Mouse (Mus musculus) embryonic facial prominence, embryonic 15.5 days (tissue): Measurements from ENCODE around the gene Tspan31. TPM values are rescaled to one million over a fixed set of nuclear protein-coding genes. Genes with fewer than 3 reads are reported as not detected.

Source experiments
- ATAC-seq: fragments of 200-750 bp; cut with Nextera tagmentation; 2 replicates; pipeline ENCODE4 v1.8.0; 2017; ENCODE audit warnings: low read depth, moderate TSS enrichment; ENCODE audit not compliant: insufficient number of reproducible peaks, low FRiP score, low TSS enrichment
- H3K27ac ChIP-seq: fragments of 300-500 bp; sonication (generic); replicated peaks from 2 replicates; pipeline ENCODE4 v1.5.1; 2015; ENCODE audit warnings: mild to moderate bottlenecking, inconsistent platforms
- H3K27me3 ChIP-seq: fragments of 300-500 bp; sonication (generic); 2 replicates; pipeline ENCODE4 v1.6.1; 2015; ENCODE audit warnings: inconsistent platforms
- H3K36me3 ChIP-seq: fragments of 300-500 bp; sonication (generic); 2 replicates; pipeline ENCODE4 v1.6.1; 2015; ENCODE audit warnings: mild to moderate bottlenecking, inconsistent platforms
- H3K4me1 ChIP-seq: fragments of 300-500 bp; sonication (generic); 2 replicates; pipeline ENCODE4 v1.6.1; 2015; ENCODE audit warnings: inconsistent platforms
- H3K4me2 ChIP-seq: fragments of 300-500 bp; sonication (generic); replicated peaks from 2 replicates; pipeline ENCODE4 v1.6.1; 2015; ENCODE audit warnings: mild to moderate bottlenecking, inconsistent platforms
- H3K4me3 ChIP-seq: fragments of 300-500 bp; sonication (generic); replicated peaks from 2 replicates; pipeline ENCODE4 v1.5.1; 2015; ENCODE audit warnings: mild to moderate bottlenecking, inconsistent platforms
- H3K9ac ChIP-seq: fragments of 300-500 bp; sonication (generic); 2 replicates; pipeline ENCODE4 v1.6.1; 2015; ENCODE audit warnings: inconsistent platforms
- H3K9me3 ChIP-seq: fragments of 300-500 bp; sonication (generic); replicated peaks from 2 replicates; pipeline ENCODE4 v1.6.1; 2016; ENCODE audit warnings: inconsistent platforms
- WGBS: fragments of 180-500 bp; shearing (Covaris S2); methylation state at CpG from one replicate; pipeline ENCODE4 v1.1.7; 2015; 5-methylcytosine and 5-hydroxymethylcytosine counted together
- polyA plus RNA-seq: library from polyadenylated mRNA; unstranded; fragments of >200 nt; fragmentation: Nextera tagmentation; extraction: Ambion mirVana; gene quantifications from 2 replicates; pipeline ENCODE4 v1.2.1, GENCODE M21; 2015

Gene Tspan31
- 175 and 177 TPM in 2 replicates for polyA plus RNA-seq

DNA sequence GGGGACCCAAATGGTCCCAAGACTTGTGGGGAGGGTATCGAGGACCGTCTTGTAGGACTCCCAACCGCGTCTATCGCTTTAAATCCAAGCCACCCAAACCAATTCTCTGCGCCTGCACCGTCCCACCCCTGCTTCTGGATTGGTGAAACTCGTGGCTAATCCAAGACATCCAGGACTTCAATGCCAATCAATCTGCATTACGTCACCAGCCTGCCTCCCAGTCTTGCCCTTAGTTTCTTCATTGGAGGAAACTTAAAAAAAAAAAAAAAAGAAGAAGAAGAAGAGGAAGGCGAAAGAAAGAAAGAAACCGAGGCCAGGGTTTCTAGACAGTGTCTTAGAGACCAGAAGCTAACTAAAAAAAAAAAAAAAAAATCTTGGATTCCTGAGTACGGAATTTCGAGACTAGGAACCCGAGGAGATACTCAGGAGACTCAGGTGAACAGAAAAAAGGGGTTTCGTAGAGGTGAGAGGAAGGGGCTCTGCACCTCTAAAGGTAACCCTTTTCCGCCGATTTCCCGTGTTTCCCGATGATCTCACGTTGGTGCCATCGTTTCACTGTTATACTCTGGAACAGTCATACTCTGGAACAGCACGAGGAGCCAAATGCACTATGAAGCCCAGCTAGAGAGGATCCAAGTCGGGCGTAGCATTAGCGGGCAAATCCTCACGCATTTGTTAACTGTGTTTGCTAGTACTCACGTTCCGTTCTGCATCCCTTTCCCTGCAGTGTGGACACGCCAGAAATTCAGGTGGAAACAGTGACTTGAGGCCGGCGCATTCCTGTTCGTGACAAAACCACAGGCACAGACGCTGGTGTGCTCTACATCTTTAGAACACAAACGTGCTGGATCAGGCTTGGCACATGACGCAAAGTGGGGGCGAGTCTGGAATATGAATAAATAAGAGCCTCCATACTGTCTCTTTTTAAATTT, at the start of gene Tspan31:
Gene Tspan31, minus strand, starts transcription at position 75 of the 932 bp plus-strand sequence.
- peak; percentile 93 for ATAC-seq
- Histone ChIP-seq H3K27ac (peak within 1 kb of the TSS; percentile 95), H3K9me3 (no peaks in the 10 kb centered on the region), H3K9ac (peak within 1 kb of the TSS; percentile 59), H3K4me3 (peak within 1 kb of the TSS; percentile 73), H3K4me1 (peaks cover 24% of the 10 kb centered on the region), H3K27me3 (peaks cover 3% of the 10 kb centered on the region), H3K4me2 (peak within 1 kb of the TSS; percentile 67), H3K36me3 (peaks cover 33% of the 10 kb centered on the region)
- WGBS, result under 1% methylated on average over 36 of the region's 36 CpGs

DNA sequence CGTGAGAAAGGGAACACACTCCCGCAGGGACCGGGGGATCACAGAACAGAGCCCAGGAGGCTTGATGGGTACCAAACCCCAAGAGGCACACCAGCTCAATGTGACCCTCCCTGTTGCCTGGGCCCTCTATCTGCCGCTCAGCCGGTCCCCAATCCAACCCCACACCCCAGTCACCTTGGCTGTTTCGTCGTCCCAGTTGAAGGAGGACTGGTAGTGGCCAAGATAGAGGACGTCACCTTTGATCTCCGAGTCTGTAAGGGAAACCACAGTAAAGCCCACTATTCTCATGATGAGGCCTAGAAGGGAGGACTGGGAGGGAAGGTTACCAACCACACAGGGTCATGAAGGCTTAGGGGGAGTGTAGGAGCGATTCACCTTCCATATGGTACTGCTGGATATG, 49.2 kb upstream of the Tspan31 start:
- 88% methylated on average over 10 of the region's 10 CpGs for WGBS
- Histone ChIP-seq H3K36me3 (peaks cover 42% of the 10 kb centered on the region), H3K27ac (no peak overlapping the region), H3K9me3 (no peaks in the 10 kb centered on the region), H3K4me2 (no peak overlapping the region), H3K4me1 (peaks cover 26% of the 10 kb centered on the region), H3K9ac (no peak overlapping the region), H3K27me3 (no peaks in the 10 kb centered on the region), H3K4me3 (no peak overlapping the region)
- ATAC-seq, result no peak

DNA sequence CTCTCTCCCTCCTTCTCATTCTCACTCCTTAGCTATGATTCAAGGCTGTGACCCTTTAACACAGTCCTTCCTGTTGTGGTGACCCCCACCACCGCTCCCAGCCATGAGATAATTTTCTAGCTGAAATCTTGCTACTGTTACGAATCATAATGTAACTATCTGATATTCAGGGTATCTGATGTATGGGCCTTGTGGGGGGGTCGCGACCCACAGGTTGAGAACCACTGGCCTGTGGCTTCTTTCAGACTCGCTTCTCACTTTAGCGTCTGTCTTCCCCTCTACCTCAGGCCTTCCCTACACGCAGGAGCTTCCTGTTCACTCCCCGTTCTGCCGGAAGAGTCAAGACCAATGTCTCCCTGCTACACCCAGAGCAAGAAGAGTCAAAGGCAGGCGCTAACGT, 48.4 kb upstream of the Tspan31 start:
- Histone ChIP-seq H3K4me3 (no peak overlapping the region), H3K9ac (no peak overlapping the region), H3K4me2 (no peak overlapping the region), H3K9me3 (no peaks in the 10 kb centered on the region), H3K36me3 (peaks cover 42% of the 10 kb centered on the region), H3K4me1 (peaks cover 25% of the 10 kb centered on the region), H3K27me3 (no peaks in the 10 kb centered on the region), H3K27ac (no peak overlapping the region)
- 92% methylated on average over 11 of the region's 11 CpGs for WGBS
- ATAC-seq, result no peak

DNA sequence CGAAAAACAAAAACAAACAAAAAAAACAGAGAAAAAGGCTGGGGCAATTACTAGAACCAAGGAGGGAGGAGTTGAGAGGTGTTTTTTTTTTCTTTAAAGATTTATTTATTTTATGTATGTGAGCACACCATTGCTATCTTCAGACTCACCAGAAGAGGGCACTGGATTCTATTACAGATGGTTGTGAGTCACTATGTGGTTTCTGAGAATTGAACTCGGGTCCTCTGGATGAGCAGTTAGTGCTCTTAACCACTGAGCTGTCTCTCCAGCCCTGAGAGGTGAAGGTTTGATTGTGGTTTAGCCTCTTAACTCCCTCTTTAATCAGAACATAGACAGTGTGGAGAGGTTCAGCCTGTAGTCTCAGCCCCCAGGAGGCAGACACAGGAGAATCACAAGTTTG, 45.0 kb upstream of the Tspan31 start:
- Histone ChIP-seq H3K4me1 (peaks cover 5% of the 10 kb centered on the region; the same call in 1 of the 2 replicates), H3K9me3 (no peaks in the 10 kb centered on the region), H3K9ac (no peak overlapping the region), H3K4me2 (no peak overlapping the region), H3K36me3 (peaks cover 58% of the 10 kb centered on the region), H3K4me3 (no peak overlapping the region), H3K27me3 (no peaks in the 10 kb centered on the region), H3K27ac (no peak overlapping the region)
- ATAC-seq, result no peak
- 85% methylated on average over 2 of the region's 2 CpGs for WGBS

DNA sequence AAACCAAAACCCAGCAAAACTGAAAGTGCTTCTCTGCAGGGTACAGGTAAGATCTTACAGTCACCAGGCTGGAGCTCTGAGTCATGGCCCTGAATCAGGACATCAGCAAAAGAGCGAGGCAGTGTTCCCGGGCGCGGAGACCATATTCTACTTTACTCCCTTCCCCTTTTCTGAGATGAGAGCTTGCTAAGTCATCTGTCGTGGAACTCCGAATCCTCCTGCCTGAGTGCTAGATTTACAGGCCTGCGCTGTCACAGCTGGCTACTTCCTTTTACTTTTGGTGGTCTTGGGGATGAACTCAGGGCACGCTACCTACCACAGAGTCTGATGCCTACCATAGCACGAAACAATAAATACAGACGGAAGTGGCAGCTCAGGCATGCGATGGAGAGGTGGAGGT, 44.3 kb upstream of the Tspan31 start:
- Histone ChIP-seq H3K36me3 (peaks cover 58% of the 10 kb centered on the region), H3K27me3 (no peaks in the 10 kb centered on the region), H3K9ac (no peak overlapping the region), H3K4me3 (no peak overlapping the region), H3K4me1 (no peaks in the 10 kb centered on the region), H3K9me3 (no peaks in the 10 kb centered on the region), H3K27ac (no peak overlapping the region), H3K4me2 (no peak overlapping the region)
- 92% methylated on average over 11 of the region's 11 CpGs for WGBS
- no peak for ATAC-seq

DNA sequence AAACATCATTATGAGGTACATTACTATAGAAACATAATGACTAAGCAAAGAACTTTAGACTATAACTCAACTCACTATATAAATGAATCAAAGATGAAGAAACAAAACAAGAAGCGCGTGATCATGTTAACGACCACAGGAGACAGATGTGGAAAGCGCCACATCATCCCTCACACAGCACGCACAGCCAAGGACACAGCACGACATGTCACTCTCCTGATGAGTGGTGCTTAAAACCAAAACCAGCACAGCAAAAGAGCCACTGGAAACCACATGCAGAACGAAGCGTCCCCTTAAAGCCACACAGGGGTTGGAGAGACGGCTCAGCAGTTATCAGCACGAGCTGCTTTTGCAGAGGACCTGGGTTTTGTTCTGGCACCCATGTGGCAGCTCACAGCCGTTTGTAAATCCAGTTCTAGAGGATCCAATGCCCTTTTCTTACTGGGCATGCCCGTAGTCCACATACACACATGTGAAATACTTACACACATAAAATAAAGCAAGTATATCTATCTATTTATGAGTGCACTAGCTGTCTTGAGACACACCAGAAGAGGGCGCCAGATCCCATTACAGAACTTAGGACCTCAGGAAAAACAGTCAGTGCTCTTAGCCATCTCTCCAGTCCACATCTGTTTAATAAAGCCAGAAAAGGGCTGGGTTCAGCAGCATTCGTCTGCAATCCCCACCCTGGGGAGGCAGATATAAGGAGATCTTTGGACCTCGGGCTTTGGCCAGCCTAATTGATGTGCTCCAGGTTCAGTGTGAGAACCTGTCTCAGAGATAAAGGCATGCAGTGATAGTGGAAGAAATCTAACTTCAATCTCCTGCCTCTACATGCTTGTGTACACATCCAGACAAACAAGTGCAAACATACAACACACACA, 41.2 kb upstream of the Tspan31 start:
- Histone ChIP-seq H3K9me3 (no peaks in the 10 kb centered on the region), H3K27ac (no peak overlapping the region), H3K4me3 (no peak overlapping the region), H3K4me2 (no peak overlapping the region), H3K27me3 (no peaks in the 10 kb centered on the region), H3K36me3 (peaks cover 45% of the 10 kb centered on the region), H3K4me1 (no peaks in the 10 kb centered on the region), H3K9ac (no peak overlapping the region)
- WGBS, result 89% methylated on average over 15 of the region's 15 CpGs
- no peak for ATAC-seq

DNA sequence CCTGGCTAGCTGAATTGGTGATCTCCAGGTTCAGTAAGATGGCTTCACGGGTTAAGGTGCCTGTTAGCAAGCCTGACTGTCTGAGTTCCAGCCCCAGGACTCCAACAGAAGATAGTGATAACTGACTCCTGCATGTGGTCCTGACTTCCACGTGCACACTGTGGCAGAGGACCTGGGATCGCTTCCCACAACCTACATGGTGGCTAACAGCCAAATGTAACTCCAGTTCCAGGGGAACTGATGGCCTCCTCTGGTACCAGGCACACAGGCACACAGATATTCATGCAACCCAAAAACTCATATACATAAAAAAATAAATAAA, 38.2 kb upstream of the Tspan31 start:
- Histone ChIP-seq H3K4me1 (no peaks in the 10 kb centered on the region), H3K4me3 (no peak overlapping the region), H3K9ac (no peak overlapping the region), H3K4me2 (no peak overlapping the region), H3K36me3 (peaks cover 42% of the 10 kb centered on the region; the same call in 1 of the 2 replicates), H3K27me3 (no peaks in the 10 kb centered on the region), H3K9me3 (no peaks in the 10 kb centered on the region), H3K27ac (no peak overlapping the region)
- 67% methylated on average over 3 of the region's 3 CpGs for WGBS
- ATAC-seq, result no peak

DNA sequence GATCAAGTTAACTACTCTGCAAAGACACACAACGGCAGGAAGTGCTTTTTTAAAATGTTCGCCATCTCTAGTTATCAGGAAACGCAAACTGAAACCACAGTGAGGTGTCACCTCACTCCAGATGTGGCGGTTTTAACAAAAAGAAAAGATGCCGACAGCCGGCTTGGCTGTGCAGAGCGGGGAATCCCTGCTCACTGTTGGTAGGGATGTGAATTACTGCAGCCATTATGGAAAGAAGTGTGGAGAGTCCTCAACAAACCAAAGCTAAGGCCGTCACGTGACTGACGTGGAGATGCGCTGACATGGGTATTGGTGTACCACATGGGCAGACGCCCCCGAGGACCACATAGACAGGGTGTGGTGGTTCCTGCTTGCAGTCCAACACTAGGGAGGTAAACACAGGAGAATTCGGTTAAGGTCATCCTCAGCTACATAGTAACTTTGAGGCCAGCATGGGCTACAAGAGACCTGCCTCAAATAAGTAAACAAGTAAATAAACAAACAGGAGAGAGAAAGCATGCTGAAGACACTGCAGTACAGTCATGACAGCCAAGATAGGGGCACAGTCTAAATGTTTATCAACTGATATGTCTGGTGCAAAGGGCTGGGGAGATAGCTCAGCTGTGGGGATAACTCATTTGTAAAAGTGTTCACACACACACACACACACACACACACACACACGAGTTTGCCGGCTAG, 37.6 kb upstream of the Tspan31 start:
- Histone ChIP-seq H3K36me3 (peaks cover 37% of the 10 kb centered on the region; the same call in 1 of the 2 replicates), H3K4me3 (no peak overlapping the region), H3K27ac (no peak overlapping the region), H3K4me1 (no peaks in the 10 kb centered on the region), H3K9ac (no peak overlapping the region), H3K27me3 (no peaks in the 10 kb centered on the region), H3K9me3 (no peaks in the 10 kb centered on the region), H3K4me2 (no peak overlapping the region)
- WGBS, result 81% methylated on average over 16 of the region's 16 CpGs
- ATAC-seq, result no peak

DNA sequence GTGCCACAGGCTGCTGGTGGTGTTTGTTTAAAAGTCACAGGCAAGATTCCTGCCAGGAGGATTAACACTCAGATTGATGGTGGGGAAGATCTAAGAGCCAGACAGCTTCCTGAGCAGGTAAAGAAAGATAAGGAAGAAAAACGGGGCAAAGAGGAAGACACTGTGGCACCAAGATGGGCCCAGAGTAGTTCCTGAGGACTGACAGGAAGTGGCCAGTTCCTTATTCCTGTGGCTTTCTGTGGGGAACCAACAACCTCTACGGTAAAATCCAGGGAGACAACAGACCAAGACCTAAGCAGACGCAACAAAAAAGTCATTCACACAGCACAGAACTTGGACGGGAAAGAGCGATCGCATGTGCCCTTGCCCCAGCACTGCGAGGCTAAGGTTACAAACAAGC, 33.6 kb upstream of the Tspan31 start:
- Histone ChIP-seq H3K27ac (no peak overlapping the region), H3K27me3 (no peaks in the 10 kb centered on the region), H3K4me3 (no peak overlapping the region), H3K9me3 (no peaks in the 10 kb centered on the region), H3K4me1 (no peaks in the 10 kb centered on the region), H3K4me2 (no peak overlapping the region), H3K36me3 (peaks cover 37% of the 10 kb centered on the region), H3K9ac (no peak overlapping the region)
- WGBS, result 77% methylated on average over 7 of the region's 7 CpGs
- ATAC-seq, result no peak

DNA sequence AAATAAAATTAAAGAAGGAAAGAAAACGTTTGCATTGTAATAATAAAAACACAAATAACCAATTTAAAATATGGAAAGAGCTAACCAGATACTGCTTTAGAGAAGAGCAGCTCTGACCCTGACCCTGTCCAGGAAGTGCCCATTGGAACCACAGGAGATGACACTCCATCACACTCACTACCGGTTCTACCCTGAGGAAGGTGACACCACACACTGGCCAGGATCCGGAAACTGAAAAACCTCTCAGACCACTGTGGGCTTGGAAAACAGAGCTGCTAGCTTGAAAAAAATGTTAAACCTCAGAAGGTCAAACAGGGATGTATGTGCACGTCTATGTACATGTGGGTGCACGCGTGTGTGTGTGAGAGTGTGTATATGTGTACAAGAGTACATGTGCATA, 31.1 kb upstream of the Tspan31 start:
- Histone ChIP-seq H3K4me2 (no peak overlapping the region), H3K9me3 (no peaks in the 10 kb centered on the region), H3K9ac (no peak overlapping the region), H3K27ac (no peak overlapping the region), H3K4me1 (no peaks in the 10 kb centered on the region), H3K36me3 (peaks cover 46% of the 10 kb centered on the region), H3K4me3 (no peak overlapping the region), H3K27me3 (no peaks in the 10 kb centered on the region)
- WGBS, result 82% methylated on average over 6 of the region's 6 CpGs
- ATAC-seq, result no peak

DNA sequence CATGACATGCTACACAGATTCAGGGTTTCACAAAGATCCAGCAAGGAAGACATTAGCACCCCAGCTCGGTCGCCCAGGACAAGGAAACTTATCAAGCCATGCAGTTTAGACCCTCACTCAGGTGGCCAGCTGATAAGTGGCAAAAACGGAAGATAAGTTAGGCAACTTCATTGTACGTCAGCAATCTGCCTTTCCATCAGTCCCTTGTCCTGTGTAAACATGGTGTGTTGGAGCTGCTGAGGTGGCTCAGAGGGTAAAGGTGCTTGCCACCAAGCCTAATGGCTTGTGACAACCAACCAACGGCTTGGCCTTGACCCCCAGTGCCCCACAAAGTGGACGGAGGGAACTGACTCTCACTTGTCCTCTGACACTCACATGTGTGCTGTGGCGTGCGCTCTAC, 30.4 kb upstream of the Tspan31 start:
- no peaks in the 10 kb centered on the region for H3K4me1 ChIP-seq
- no peak overlapping the region for H3K4me3 ChIP-seq
- 84% methylated on average over 8 of the region's 8 CpGs for WGBS
- H3K27me3 ChIP-seq, result no peaks in the 10 kb centered on the region
- H3K36me3 ChIP-seq, result peaks cover 50% of the 10 kb centered on the region
- no peak overlapping the region for H3K4me2 ChIP-seq
- H3K9ac ChIP-seq, result no peak overlapping the region
- ATAC-seq, result no peak
- no peaks in the 10 kb centered on the region for H3K9me3 ChIP-seq
- H3K27ac ChIP-seq, result no peak overlapping the region
